ENCODE assay signal across 8 mouse cellular contexts in genomic region chr9:20491858-20492526, GRCm38 (mm10). TPM values are rescaled to one million over a fixed set of nuclear protein-coding genes. Genes with fewer than 3 reads are reported as not detected.
DNase-seq lines count a peak whose midpoint lies in the region; ATAC-seq and TF ChIP-seq lines count a peak whose summit lies in the region.

No protein-coding gene starts in this region.

- peak overlapping the region; percentile 73 for H3K9ac ChIP-seq in forebrain, embryonic 14.5 days (ENCODE audit: low read length)
- peak overlapping the region; percentile 87 for H3K9ac ChIP-seq in liver, embryonic 16.5 days (ENCODE audit: low read depth, low read length)

- peak overlapping the region; percentile 93 for H3K4me3 ChIP-seq in heart, embryonic 10.5 days
- peak overlapping the region; percentile 96 for H3K4me3 ChIP-seq in E14TG2a.4 (replicated peaks; ENCODE audit: low read length)
- peak overlapping the region; percentile 53 for H3K4me3 ChIP-seq in forebrain, embryonic 14.5 days (ENCODE audit: low read depth, low read length)
- peak overlapping the region; percentile 85 for H3K4me3 ChIP-seq in liver, embryonic 16.5 days (ENCODE audit: low read depth, low read length)

- peak overlapping the region; percentile 98 for H3K27ac ChIP-seq in heart, embryonic 10.5 days
- peak overlapping the region; percentile 84 for H3K27ac ChIP-seq in forebrain, embryonic 14.5 days (ENCODE audit: low read depth, low read length)
- H3K27ac ChIP-seq in liver, embryonic 16.5 days (ENCODE audit: low read length), result peak overlapping the region; percentile 99

- DNase-seq in heart, embryonic 10.5 days (ENCODE audit: low spot score), result no peak
- DNase-seq in heart, postnatal 4 days, result no peak
- DNase-seq in forebrain, embryonic 14.5 days (ENCODE audit: low spot score), result peak; percentile 20
- no peak for DNase-seq in urinary bladder, postnatal 36 days (ENCODE audit: low spot score in 2 of 2)
- DNase-seq in right cerebral cortex, adult 18-20 months, result no peak
- DNase-seq in urinary bladder, postnatal 10 days (ENCODE audit: low spot score), result no peak

- peak overlapping the region; percentile 82 for H3K4me2 ChIP-seq in forebrain, embryonic 14.5 days (ENCODE audit: low read length)
- peak overlapping the region; percentile 83 for H3K4me2 ChIP-seq in liver, embryonic 16.5 days (ENCODE audit: low read depth, low read length)

- peaks cover 23% of the 10 kb centered on the region for H3K36me3 ChIP-seq in heart, embryonic 10.5 days
- peaks cover 40% of the 10 kb centered on the region for H3K36me3 ChIP-seq in E14TG2a.4 (ENCODE audit: insufficient read depth, low read length)
- peaks cover 16% of the 10 kb centered on the region for H3K36me3 ChIP-seq in forebrain, embryonic 14.5 days (ENCODE audit: control insufficient read depth, insufficient read depth, low read length)
- no peaks in the 10 kb centered on the region; the same call in 1 of the 2 replicates for H3K36me3 ChIP-seq in liver, embryonic 16.5 days (ENCODE audit: control insufficient read depth, insufficient read depth)

- 11% methylated on average over 20 of the region's 20 CpGs for WGBS in heart, embryonic 10.5 days
- WGBS in forebrain, embryonic 14.5 days, result 11% methylated on average over 20 of the region's 20 CpGs
- WGBS in liver, embryonic 16.5 days (ENCODE audit: insufficient replicate concordance), result 5% methylated on average over 20 of the region's 20 CpGs

- no peak for ATAC-seq in forebrain, embryonic 14.5 days
- ATAC-seq in liver, embryonic 16.5 days (ENCODE audit: low read depth), result no peak

- no peaks in the 10 kb centered on the region for H3K9me3 ChIP-seq in heart, embryonic 10.5 days
- no peaks in the 10 kb centered on the region for H3K9me3 ChIP-seq in E14TG2a.4 (ENCODE audit: low read length)
- no peaks in the 10 kb centered on the region for H3K9me3 ChIP-seq in forebrain, embryonic 14.5 days (replicated peaks; ENCODE audit: control insufficient read depth, low read length)
- no peaks in the 10 kb centered on the region for H3K9me3 ChIP-seq in liver, embryonic 16.5 days (replicated peaks; ENCODE audit: control insufficient read depth, low read length)

- peaks cover 12% of the 10 kb centered on the region for H3K4me1 ChIP-seq in heart, embryonic 10.5 days
- H3K4me1 ChIP-seq in E14TG2a.4 (replicated peaks; ENCODE audit: low read depth, low read length), result peaks cover 20% of the 10 kb centered on the region
- peaks cover 8% of the 10 kb centered on the region for H3K4me1 ChIP-seq in forebrain, embryonic 14.5 days (ENCODE audit: control insufficient read depth, insufficient read depth, low read length)
- peaks cover 7% of the 10 kb centered on the region for H3K4me1 ChIP-seq in liver, embryonic 16.5 days (ENCODE audit: control insufficient read depth, low read depth, low read length)

- no peak for TF ChIP-seq CTCF in E14TG2a.4 (conservative IDR thresholded peaks at IDR 0.05; ENCODE audit: low read length)

- H3K27me3 ChIP-seq in heart, embryonic 10.5 days (ENCODE audit: insufficient read depth, poor library complexity, severe bottlenecking), result no peaks in the 10 kb centered on the region
- H3K27me3 ChIP-seq in E14TG2a.4 (ENCODE audit: insufficient read depth, low read length), result no peaks in the 10 kb centered on the region
- H3K27me3 ChIP-seq in forebrain, embryonic 14.5 days (replicated peaks; ENCODE audit: control insufficient read depth, insufficient read depth, low read length), result no peaks in the 10 kb centered on the region
- no peaks in the 10 kb centered on the region for H3K27me3 ChIP-seq in liver, embryonic 16.5 days (ENCODE audit: control insufficient read depth, insufficient read depth, low read depth, low read length)

RNA-seq across cellular contexts. Expression of gene Zfp426, which starts 0.6 kb away (rescaled TPM):
- polyA plus RNA-seq in heart, embryonic 10.5 days (2016; fragmentation: Nextera tagmentation; extraction: Ambion mirVana), result 13.9 and 15.7 TPM in 2 replicates
- total RNA-seq in heart, postnatal 4 days (2021), result 10 to 100 TPM in 1 of 2 experiments, 1 to 10 TPM in 1; 9.5 to 10.6 TPM
- polyA plus RNA-seq in forebrain, embryonic 14.5 days (2014; fragmentation: Nextera tagmentation; extraction: Ambion mirVana), result 40.5 and 41.6 TPM in 2 replicates
- polyA plus RNA-seq in liver, embryonic 16.5 days (2015; fragmentation: Nextera tagmentation; extraction: Ambion mirVana), result 6.4 and 8.4 TPM in 2 replicates

RNA-seq across cellular contexts. Expression of gene Zfp266, which starts 29.2 kb away (rescaled TPM):
- 54.9 and 75.9 TPM in 2 replicates for polyA plus RNA-seq in heart, embryonic 10.5 days (2016; fragmentation: Nextera tagmentation; extraction: Ambion mirVana)
- 10 to 100 TPM; 42.3 to 45.1 TPM for total RNA-seq in heart, postnatal 4 days (2021)
- polyA plus RNA-seq in forebrain, embryonic 14.5 days (2014; fragmentation: Nextera tagmentation; extraction: Ambion mirVana), result 101 and 120 TPM in 2 replicates
- polyA plus RNA-seq in liver, embryonic 16.5 days (2015; fragmentation: Nextera tagmentation; extraction: Ambion mirVana), result 12.0 and 13.5 TPM in 2 replicates

RNA-seq across cellular contexts. Expression of gene Zfp26, which starts 32.0 kb away (rescaled TPM):
- 15.5 and 16.9 TPM in 2 replicates for polyA plus RNA-seq in heart, embryonic 10.5 days (2016; fragmentation: Nextera tagmentation; extraction: Ambion mirVana)
- 10 to 100 TPM; 21.7 to 23.8 TPM for total RNA-seq in heart, postnatal 4 days (2021)
- polyA plus RNA-seq in forebrain, embryonic 14.5 days (2014; fragmentation: Nextera tagmentation; extraction: Ambion mirVana), result 26.5 and 32.4 TPM in 2 replicates
- 3.8 and 4.7 TPM in 2 replicates for polyA plus RNA-seq in liver, embryonic 16.5 days (2015; fragmentation: Nextera tagmentation; extraction: Ambion mirVana)
